Mouse (Mus musculus) lung, embryonic 14.5 days (tissue): ENCODE measurements at regions not wholly inside any gene's neighbourhood (a gene's known extent, or its start where the extent isn't known, plus 50 kb on each side); places are given as distances from the start of the nearest gene placed in this dataset.

Experiments used
- ATAC-seq: fragments of 200-750 bp; cut with Nextera tagmentation; 2 replicates; pipeline ENCODE4 v1.8.0; 2017; ENCODE audit warnings: mild to moderate bottlenecking, moderate TSS enrichment, moderate library complexity; ENCODE audit not compliant: insufficient read depth
- DNase-seq: peaks from one replicate; pipeline ENCODE4 v3.0.0-alpha.2; 2015
- H3K27ac ChIP-seq: fragments of 300-500 bp; sonication (generic); 2 replicates; pipeline ENCODE4 v1.5.1; 2014; ENCODE audit warnings: low read depth, mild to moderate bottlenecking, moderate library complexity
- H3K27me3 ChIP-seq: fragments of 300-500 bp; sonication (generic); 2 replicates; pipeline ENCODE4 v1.6.1; 2014; ENCODE audit warnings: low read length, control low read depth; ENCODE audit not compliant: insufficient read depth
- H3K36me3 ChIP-seq: fragments of 300-500 bp; sonication (generic); 2 replicates; pipeline ENCODE4 v1.6.1; 2014; ENCODE audit warnings: control low read depth; ENCODE audit not compliant: insufficient read depth
- H3K4me1 ChIP-seq: fragments of 300-500 bp; sonication (generic); 2 replicates; pipeline ENCODE4 v1.6.1; 2014; ENCODE audit warnings: antibody characterized with exemption, control low read depth; ENCODE audit not compliant: insufficient read depth
- H3K4me2 ChIP-seq: fragments of 300-500 bp; sonication (generic); 2 replicates; pipeline ENCODE4 v1.6.1; 2014; ENCODE audit warnings: mild to moderate bottlenecking
- H3K4me3 ChIP-seq: fragments of 300-500 bp; sonication (generic); 2 replicates; pipeline ENCODE4 v1.5.1; 2014; ENCODE audit warnings: low read depth, low read length
- H3K9ac ChIP-seq: fragments of 300-500 bp; sonication (generic); 2 replicates; pipeline ENCODE4 v1.6.1; 2014
- H3K9me3 ChIP-seq: fragments of 300-500 bp; sonication (generic); 2 replicates; pipeline ENCODE4 v1.6.1; 2016; ENCODE audit warnings: low read depth, low read length, control low read depth
- CTCF ChIP-seq: IDR thresholded peaks from 2 replicates; pipeline ENCODE4 v1.5.1; 2016; ENCODE audit warnings: antibody characterized with exemption, low read depth

DNA sequence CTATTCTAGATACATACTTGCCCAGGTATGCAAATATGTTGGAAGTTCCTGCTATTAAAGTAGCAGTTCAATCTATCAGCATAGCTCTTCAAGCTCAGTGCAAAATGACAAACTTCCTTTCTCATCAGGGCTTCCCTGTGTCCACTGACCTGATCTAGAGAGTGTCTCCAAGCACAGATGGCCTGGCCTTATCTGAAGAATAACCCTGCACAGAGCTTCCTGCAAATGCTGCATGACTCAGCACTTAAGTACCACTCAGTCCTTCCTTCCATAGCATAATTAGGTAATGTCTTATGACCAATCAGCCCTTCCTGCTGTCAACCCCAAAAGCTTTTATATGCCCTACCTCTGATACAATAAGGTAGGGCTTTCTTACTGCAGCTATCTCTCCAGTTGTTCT, 644.6 kb downstream of the Tmem182 start:
- no peaks in the 10 kb centered on the region for H3K36me3 ChIP-seq

More for the DNA sequence above, 644.6 kb downstream of the Tmem182 start:
- H3K9ac ChIP-seq: no peak overlapping the region
- no peaks in the 10 kb centered on the region for H3K4me1 ChIP-seq
- no peak for TF ChIP-seq CTCF
- ATAC-seq (no peak), DNase-seq (no peak)
- H3K4me3 ChIP-seq: no peak overlapping the region
- H3K27me3 ChIP-seq: no peaks in the 10 kb centered on the region
- H3K4me2 ChIP-seq: no peak overlapping the region
- no peaks in the 10 kb centered on the region for H3K9me3 ChIP-seq
- no peak overlapping the region for H3K27ac ChIP-seq
